Mouse (Mus musculus) ES-E14 (cell line): ENCODE measurements around the gene Arhgef10l.

ENCODE experiments used
- CHD2 ChIP-seq: IDR thresholded peaks from 2 replicates; pipeline ENCODE4 v1.6.1; 2014; ENCODE audit warnings: mild to moderate bottlenecking, low read depth, low read length, inconsistent platforms
- HCFC1 ChIP-seq: IDR thresholded peaks from 2 replicates; pipeline ENCODE4 v1.6.1; 2012; ENCODE audit warnings: low read length, inconsistent platforms, borderline replicate concordance; ENCODE audit not compliant: insufficient read depth
- MAFK ChIP-seq: IDR thresholded peaks from 2 replicates; pipeline ENCODE4 v1.6.1; 2014; ENCODE audit warnings: mild to moderate bottlenecking, low read depth, low read length, inconsistent platforms; ENCODE audit not compliant: insufficient read depth
- ZNF384 ChIP-seq: IDR thresholded peaks from 2 replicates; pipeline ENCODE4 v1.6.1; 2012; ENCODE audit warnings: low read depth, low read length, inconsistent platforms

DNA sequence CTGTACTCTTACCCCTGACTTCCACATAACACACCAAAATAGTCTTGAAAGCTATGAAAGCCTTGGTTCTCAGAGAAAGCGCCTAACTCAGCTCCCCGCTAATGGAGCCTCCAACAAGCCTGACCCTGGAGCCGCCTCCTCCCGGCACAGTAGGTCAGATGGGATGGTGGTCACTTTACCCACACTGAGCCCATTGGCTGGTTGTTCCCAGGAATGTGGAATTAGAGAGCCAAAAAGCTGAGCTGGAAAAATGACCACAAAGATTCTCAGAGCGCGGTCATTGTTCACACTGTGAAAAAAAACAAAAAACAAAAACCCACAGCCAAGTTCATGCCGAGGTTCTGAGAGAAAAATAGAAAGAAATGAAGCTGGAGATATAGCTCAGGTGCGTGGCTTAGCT, 9.3 kb downstream of the Arhgef10l start:
- TF ChIP-seq ZNF384 = peak; percentile 61; the same call in 1 of the 2 replicates
- no peak for TF ChIP-seq HCFC1
- TF ChIP-seq CHD2 = no peak
- no peak for TF ChIP-seq MAFK
